Mouse (Mus musculus): ENCODE measurements around the gene Itprid2.

Itprid2 gene

GRCm38 (mm10) chr2:79715925-79716324 lies 80.8 kb downstream of the Itprid2 start:
- DNase-seq: no peak

GRCm38 (mm10) chr2:79717846-79718245 lies 82.7 kb downstream of the Itprid2 start:
- no peak for DNase-seq

GRCm38 (mm10) chr2:79722415-79722814 lies 87.3 kb downstream of the Itprid2 start:
- DNase-seq: no peak

All from thymus, postnatal 4 days (tissue).